Mouse (Mus musculus) granulocyte monocyte progenitor cell, adult 5-6 weeks (primary cell): ENCODE results near the gene Epb41. TPM values are rescaled to one million over a fixed set of nuclear protein-coding genes. Genes with fewer than 3 reads are reported as not detected.

ENCODE experiments used
- ATAC-seq: replicated peaks from 2 replicates; pipeline ENCODE4 v1.8.0; 2016; ENCODE audit warnings: mild to moderate bottlenecking, moderate TSS enrichment, inconsistent platforms; ENCODE audit not compliant: poor library complexity, severe bottlenecking
- total RNA-seq, 2 experiments: library from RNA; stranded (forward) in 1 of 2; stranded (reverse) in 1 of 2; fragments of 200-712, 200-1000 nt in 1 of 2; fragments of >200 nt in 1 of 2; fragmentation: Nextera tagmentation in 1 of 2; gene quantifications; 2 replicates each; pipeline ENCODE4 v1.2.3; 2014 to 2017

Epb41 gene
- total RNA-seq, 2 experiments from 2014 or later: 51.4 to 75.3 TPM

DNA sequence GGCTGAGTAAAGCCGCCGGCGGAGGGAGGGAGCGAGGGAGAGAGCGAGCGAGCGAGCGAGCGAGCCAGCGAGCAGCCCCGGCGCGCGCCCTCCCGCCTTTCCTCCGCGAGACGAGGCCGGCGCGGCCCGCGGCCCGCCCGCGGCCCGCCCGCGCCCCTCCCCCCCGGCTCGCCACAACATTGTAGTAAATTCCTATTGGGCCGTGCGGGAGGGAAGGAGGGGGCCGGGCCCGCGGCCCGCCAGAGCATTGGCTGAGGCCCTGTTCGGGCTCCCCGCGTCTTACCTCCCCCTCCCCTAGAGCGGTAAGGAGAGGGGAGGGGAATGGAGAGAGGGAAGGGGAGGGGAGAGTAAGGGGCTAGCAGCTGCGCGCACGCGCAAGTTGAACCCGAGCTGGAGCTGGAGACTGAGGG is 26.1 kb downstream of the Epb41 start:
- peak; percentile 99 for ATAC-seq

GRCm38 (mm10) chr4:132048011-132048991 is 26.8 kb downstream of the Epb41 start:
- ATAC-seq: no peak

- no peak for ATAC-seq
Observed at GRCm38 (mm10) chr4:132043726-132044125, 31.4 kb downstream of the Epb41 start.

DNA sequence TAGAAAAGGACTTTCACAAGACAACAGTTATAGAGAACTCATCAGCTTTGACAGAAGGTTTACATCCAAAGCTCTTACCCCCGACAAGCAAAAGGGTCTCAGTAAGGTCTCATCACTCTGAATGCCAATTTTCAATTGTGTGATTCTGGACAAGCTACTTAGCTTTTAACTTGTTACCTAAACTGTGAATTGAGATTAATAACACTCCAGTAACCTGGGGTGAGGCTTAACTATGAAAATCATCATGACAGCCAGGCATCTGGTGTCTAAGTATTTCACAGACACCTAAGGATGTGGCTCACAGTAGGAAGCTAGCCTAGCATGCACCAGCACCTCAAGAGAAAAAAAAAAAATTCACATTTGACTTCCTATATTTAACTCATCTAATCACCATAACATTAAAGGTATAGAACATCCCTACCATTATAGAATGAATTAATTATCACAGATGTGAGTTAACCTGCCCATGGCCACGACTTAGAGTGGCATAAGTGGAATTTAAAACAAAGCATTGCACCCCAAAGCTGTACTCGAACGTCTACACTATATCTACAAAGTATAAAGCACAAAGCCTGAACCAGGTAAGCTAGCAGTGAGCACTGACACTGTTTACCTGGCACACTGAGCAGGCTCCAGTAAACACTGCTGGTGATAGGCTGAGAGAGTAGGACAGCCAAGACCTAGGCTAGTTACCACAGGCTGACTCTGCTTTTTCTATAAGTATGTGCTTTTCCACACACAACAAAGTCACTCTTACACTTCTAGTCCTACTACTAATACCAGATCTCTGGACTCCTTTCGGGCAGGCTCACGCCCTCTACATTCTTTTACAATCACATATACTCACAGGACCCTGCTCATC is 33.4 kb downstream of the Epb41 start:
- ATAC-seq: no peak

DNA sequence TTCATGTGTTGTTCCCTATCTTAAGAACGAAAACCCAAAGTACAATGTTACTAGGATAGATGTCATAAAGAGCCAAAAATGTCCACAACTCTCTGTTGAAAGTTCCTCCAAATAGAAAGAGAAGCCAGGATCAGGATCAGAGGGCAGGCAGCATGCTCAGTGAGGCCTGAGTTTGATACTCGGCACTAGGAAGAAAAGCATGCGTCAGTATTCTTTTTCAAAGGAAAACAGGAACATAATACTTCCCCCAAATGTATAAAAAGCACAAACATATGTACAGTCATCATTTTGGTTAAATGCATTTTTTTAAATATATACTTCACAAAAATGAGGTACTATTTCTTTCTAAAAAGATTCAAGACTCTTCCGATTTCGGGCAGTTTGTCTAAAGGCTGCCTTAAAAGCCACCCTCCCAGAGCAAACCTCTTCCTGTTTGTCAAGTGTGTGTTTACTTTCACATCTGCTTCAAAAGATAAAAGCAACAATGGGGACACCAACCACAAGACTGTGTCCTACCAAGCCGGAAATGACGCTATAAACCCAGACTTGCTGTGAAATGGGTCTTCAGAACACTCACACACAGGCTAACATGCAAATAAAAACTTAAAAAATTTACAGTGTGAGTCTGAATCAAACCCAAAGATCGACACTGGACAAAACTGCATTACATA is 35.0 kb downstream of the Epb41 start:
- peak; percentile 96 for ATAC-seq

- no peak for ATAC-seq
Observed at GRCm38 (mm10) chr4:132039521-132039920, 35.6 kb downstream of the Epb41 start.

DNA sequence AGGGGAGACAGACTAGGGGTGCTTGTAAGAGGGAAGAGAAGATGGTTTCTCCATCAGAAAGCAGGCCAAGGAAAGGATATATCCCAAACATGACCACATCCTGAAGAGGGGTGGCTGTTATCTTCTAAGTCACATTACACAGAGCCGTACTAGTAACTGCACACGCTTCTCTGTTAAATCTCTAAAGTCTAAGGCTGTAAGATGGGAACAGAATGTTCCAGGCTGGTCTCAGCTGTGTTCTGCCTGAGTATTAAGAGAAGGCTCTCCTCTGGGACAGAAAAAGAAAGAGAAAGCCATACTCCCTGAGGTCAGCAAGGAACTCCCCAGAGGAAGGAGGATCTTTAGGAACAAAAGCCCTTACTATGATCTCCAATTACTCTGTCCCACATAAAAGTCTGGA is 36.3 kb downstream of the Epb41 start:
- ATAC-seq: no peak

DNA sequence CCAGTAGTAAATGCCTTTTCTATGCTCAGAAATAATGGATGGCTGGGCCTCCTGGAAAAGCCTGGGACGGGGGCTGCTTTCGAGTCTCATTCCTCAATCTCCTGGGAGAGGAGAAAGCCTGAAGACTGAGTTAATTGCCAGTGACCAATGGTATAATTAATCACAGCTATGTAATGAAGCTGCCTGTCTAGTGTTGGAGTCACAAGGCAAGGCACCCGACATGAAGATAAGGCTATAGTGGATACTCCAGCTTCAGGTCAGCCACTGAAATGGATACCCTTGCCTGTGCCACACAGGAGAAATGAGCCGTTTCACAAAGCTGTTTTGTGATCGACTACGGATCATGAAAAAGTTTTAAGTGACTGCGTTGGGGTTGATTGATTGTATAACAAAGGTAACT is 37.1 kb downstream of the Epb41 start:
- ATAC-seq: no peak

DNA sequence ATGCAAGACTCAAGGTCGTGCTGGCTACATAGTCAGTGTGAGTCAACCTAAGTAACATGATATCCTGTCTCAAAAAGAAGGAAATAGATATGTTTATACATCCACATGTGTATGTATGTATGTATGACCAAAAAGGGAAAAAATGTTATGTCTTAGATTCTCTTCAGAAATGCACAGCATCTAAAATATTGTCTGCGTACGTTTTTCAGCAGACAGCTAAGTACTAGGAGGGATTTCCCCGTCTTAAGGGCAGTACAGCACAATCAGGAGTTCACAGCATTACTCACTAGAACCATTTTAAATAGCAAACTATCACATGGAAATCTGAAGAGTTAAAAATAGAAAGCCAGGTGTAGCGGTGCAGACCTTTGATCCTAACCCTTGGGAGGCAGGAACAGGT is 38.0 kb downstream of the Epb41 start:
- no peak for ATAC-seq

DNA sequence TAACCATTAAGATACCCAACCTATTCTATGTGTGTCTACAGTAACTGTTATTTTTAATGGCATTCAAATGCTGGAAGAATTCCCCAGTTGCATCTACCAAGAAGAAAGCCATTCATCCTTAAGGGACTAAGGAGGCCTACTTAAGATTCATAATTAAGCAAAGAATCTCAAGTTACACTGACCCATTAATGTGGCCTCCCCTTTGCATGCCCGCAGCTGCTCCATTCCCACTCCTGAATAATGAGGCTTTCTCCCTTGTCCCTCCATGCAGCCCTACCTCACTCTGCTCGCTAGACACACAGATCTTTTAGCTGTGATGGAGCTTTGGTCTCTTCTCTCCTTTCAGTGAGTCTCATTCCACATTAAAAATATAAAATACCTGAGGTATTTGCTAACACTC is 40.9 kb downstream of the Epb41 start:
- no peak for ATAC-seq

DNA sequence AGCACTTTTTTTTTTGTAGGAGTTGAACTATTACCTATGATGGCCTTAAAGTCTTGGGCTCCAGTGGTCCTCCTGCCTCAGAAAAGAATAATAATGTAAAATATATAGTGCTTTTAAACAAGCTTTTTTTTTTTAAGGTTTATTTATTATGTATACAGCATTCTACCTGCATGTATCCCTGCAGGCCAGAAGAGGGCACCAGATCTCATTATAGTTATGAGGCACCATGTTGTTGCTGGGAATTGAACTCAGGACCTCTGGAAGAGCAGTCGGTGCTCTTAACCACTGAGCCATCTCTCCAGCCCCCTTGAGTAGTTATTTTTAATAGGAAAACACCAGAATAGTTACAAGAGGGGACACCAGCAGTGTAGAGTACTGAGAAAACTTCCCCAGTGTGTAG is 41.9 kb downstream of the Epb41 start:
- no peak for ATAC-seq

DNA sequence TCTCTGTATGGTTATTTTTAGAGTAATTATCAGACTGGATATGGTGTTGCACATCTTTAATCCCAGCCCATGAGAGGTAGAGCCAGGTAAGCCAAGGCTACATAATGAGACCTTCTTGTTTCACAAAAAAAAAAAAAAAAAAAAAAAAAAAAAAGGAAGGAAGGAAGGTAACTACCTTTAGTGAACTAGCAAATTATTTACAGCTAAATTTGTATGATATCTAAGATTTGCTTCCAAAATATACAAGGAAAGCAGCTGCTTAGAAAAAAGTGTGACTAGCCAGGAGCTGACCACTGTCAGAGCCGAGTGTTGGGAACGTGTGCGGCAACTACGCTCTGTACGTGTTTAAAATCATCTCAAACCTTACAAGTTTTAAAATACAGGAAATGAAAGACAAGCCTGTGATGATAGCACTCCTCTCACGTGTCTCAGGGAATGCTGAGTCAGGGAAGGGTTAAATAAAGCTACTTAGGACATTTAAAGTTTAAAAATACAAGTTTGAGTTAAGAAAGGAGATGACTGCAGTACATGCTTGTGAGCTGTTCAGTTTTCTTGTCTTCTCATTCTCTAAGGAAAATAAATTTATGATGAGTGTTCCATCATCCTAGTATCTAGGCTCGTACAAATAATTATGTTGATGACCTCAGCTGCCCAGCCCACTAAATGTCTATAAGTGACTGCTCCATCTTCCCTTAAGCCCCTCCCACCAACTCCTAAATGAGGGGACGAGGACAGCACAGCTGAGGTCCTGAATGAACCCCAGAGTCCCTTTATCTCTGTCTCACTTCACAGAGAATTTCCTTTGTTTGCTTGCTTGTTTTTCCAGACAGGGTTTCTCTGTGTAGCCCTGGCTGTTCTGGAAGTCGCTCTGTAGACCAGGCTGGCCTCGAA is 45.0 kb downstream of the Epb41 start:
- peak; percentile 22 for ATAC-seq

DNA sequence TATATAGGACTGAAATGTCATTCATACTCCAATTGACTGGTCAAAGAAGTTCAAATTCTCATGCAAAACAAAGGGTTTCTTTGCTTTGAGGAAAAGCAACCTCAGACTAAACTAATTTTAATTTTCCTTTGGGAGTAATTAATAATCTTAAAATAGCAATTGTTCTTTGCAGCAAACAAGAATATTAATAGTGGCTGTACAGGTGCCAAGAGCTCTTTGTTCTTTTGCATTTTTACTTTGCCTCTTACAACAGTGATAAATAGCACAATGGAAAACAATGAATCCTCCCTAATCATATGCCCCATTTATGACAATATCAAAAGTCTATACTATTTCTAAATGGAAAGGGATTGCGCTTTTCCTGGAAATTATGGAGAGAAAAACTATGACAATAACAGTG is 47.3 kb downstream of the Epb41 start:
- ATAC-seq: no peak

GRCm38 (mm10) chr4:132027167-132027566 is 48.0 kb downstream of the Epb41 start:
- ATAC-seq: no peak

DNA sequence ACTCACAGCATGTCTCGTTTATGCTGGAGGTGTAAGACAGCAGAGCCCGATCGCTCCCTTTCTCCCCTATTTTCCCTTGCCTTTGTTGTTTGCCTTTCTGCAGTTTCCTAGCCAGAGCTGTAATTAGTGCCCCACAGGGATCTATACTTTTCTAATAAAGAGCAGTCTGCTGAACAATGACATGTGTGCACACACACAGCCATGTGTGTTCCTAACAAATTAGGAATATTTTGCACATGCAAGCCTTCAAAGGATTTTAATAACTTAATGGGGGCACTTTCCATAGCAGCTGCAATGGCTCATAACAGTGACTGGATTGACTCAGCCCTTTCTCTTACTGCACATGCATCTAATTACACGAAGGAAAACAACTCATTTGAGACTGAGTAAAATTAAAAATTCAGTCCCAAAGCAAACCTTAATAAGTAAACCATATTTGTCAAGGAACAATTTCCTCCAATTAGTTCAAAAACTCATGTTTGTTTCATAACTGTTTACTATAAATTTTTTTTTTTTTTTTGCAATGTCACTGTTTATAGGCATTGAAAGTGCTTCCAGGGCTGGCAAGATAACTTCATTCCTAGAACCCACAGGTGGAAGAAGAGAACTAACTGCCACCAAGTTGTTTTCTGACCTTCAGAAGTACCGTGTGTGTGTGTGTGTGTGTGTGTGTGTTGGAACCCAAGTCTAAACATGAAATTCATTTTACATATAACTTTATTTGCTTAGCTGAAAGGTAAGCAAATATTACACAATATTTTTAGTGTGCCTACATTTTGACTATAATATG is 49.2 kb downstream of the Epb41 start:
- no peak for ATAC-seq

DNA sequence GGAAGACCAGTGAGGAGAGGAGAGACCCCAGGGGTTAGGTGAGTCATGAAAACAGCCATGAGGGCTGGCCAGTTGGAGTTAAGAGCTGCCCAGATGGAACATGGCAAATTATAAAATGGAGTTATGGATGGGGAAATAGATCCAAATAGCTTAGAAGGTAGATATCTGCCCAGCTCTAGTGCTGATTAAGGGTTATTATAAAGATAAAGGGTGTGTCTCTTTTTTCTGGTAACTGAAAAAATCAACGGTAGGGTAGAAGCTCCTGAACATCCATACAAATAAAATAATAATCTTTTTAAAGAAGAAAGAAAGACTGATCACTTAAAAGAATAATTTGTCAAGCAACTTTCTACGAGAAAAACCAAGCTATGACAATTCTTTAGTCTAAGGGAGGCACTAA is 49.9 kb downstream of the Epb41 start:
- no peak for ATAC-seq

DNA sequence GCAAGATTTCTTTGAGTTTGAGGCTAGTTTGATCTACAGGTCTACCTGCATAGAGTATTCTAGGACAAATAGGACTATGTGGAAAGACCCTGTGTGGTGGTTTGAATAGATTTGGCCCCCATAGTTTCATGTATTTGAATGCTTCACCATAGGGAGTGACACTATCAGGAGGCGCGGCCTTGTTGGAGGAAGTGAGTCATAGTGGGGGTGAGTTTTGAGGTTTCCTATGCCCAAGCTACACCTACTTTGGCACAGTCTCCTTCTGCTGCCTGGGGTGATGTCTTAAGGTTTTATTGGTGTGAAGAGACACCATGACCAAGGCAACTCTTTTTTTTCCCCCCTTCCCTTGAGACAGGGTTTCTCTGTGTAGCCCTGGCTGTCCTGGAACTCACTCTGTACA is 51.3 kb downstream of the Epb41 start:
- ATAC-seq: peak; percentile 40; the same call in 1 of the 2 replicates

- no peak for ATAC-seq
Observed at GRCm38 (mm10) chr4:132022639-132023038, 52.5 kb downstream of the Epb41 start.

DNA sequence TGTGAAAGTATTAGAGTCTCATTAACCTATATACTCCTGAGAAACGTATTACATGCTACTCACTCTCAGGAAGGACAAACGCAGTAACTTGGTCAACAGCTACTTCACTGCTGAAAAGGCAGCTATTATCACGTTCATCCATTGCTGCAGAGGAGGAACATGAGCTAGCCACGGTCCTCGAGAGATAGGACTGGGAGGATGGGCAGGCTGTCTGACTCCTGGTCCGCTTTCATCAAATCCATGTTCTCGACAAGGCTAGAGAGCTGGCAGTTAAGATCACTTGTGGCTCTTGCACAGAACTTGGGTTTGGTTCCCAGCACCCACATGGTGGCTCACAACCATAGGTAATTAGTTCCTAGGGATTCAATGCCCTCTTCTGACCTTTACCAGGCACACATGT is 53.2 kb downstream of the Epb41 start:
- ATAC-seq: no peak
